Mouse (Mus musculus) intestine, embryonic 14.5 days (tissue): Measurements from ENCODE around the gene Pitpna. TPM values are rescaled to one million over a fixed set of nuclear protein-coding genes. Genes with fewer than 3 reads are reported as not detected.

Source experiments
- ATAC-seq: fragments of 200-750 bp; cut with Nextera tagmentation; replicated peaks from 2 replicates; pipeline ENCODE4 v1.8.0; 2017; ENCODE audit warnings: low read depth, moderate number of reproducible peaks, moderate TSS enrichment, moderate library complexity; ENCODE audit not compliant: low FRiP score, low TSS enrichment
- DNase-seq: peaks from one replicate; pipeline ENCODE4 v3.0.0-alpha.2; 2018; ENCODE audit warnings: low spot score
- H3K27ac ChIP-seq: fragments of 300-500 bp; sonication (generic); 2 replicates; pipeline ENCODE4 v1.5.1; 2014; ENCODE audit warnings: low read depth, mild to moderate bottlenecking, control low read depth
- H3K27me3 ChIP-seq: fragments of 300-500 bp; sonication (generic); replicated peaks from 2 replicates; pipeline ENCODE4 v1.6.1; 2014; ENCODE audit warnings: low read length, control low read depth; ENCODE audit not compliant: control insufficient read depth, insufficient read depth
- H3K36me3 ChIP-seq: fragments of 300-500 bp; sonication (generic); 2 replicates; pipeline ENCODE4 v1.6.1; 2014; ENCODE audit warnings: low read length, control low read depth; ENCODE audit not compliant: control insufficient read depth, insufficient read depth
- H3K4me1 ChIP-seq: fragments of 300-500 bp; sonication (generic); replicated peaks from 2 replicates; pipeline ENCODE4 v1.6.1; 2014; ENCODE audit warnings: low read length, control low read depth, mixed read lengths; ENCODE audit not compliant: control insufficient read depth, insufficient read depth
- H3K4me2 ChIP-seq: fragments of 300-500 bp; sonication (generic); 2 replicates; pipeline ENCODE4 v1.6.1; 2014; ENCODE audit warnings: low read length
- H3K4me3 ChIP-seq: fragments of 300-500 bp; sonication (generic); 2 replicates; pipeline ENCODE4 v1.5.1; 2014; ENCODE audit warnings: low read depth, low read length, control low read depth, mixed read lengths
- H3K9ac ChIP-seq: fragments of 300-500 bp; sonication (generic); 2 replicates; pipeline ENCODE4 v1.6.1; 2014; ENCODE audit warnings: mild to moderate bottlenecking, low read length
- H3K9me3 ChIP-seq: fragments of 300-500 bp; sonication (generic); 2 replicates; pipeline ENCODE4 v1.6.1; 2016; ENCODE audit warnings: low read length, control low read depth; ENCODE audit not compliant: control insufficient read depth
- WGBS: fragments of 180-500 bp; shearing (Covaris S2); extraction: QIAGEN DNeasy Blood & Tissue Kit; methylation state at CpG from one replicate; pipeline ENCODE4 v1.1.7; 2014; 5-methylcytosine and 5-hydroxymethylcytosine counted together
- polyA plus RNA-seq: library from polyadenylated mRNA; unstranded; fragments of >200 nt; fragmentation: Nextera tagmentation; extraction: Ambion mirVana; gene quantifications from 2 replicates; pipeline ENCODE4 v1.2.1, GENCODE M21; 2014

Gene Pitpna
- polyA plus RNA-seq, 1 experiment from 2014 or later: 82.1 TPM

GRCm38 (mm10) chr11:75660081-75660590 is 72.2 kb downstream of the Pitpna start:
- Histone ChIP-seq H3K9me3 (no peaks in the 10 kb centered on the region), H3K36me3 (peaks cover 62% of the 10 kb centered on the region), H3K4me1 (peaks cover 7% of the 10 kb centered on the region), H3K27me3 (no peaks in the 10 kb centered on the region), H3K4me3 (no peak overlapping the region), H3K27ac (no peak overlapping the region), H3K4me2 (no peak overlapping the region), H3K9ac (no peak overlapping the region)
- WGBS: 92% methylated on average over 12 of the region's 12 CpGs
- ATAC-seq (no peak), DNase-seq (no peak)

- H3K9me3 ChIP-seq: no peaks in the 10 kb centered on the region
- no peak overlapping the region for H3K27ac ChIP-seq
- peaks cover 72% of the 10 kb centered on the region for H3K36me3 ChIP-seq
- DNase-seq: no peak
- no peak overlapping the region for H3K9ac ChIP-seq
- ATAC-seq: no peak
- H3K4me2 ChIP-seq: no peak overlapping the region
- no peak overlapping the region for H3K4me3 ChIP-seq
- no peaks in the 10 kb centered on the region for H3K27me3 ChIP-seq
- WGBS: 88% methylated on average over 21 of the region's 21 CpGs
- peaks cover 6% of the 10 kb centered on the region for H3K4me1 ChIP-seq
Observed at GRCm38 (mm10) chr11:75660941-75661800, 73.3 kb downstream of the Pitpna start.

DNA sequence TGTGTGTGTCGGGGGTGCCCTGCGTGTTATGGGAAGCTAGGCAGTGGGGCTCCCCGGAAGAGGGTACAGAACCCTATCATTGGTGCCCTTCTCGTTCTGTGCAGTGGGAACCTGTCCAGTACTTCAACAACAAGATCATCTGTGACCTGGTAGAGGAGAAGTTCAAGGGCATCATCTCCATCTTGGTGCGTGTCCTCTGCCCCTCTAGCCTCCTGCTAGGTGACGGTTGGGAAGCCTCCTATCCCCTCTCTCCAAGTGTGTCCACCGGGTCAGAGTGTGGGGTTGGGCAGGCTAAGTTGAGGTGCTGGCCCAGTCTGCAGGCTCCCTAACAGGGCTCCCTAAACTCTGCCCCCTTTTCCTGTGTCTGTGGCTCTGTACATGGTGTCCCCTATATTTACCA is 74.2 kb downstream of the Pitpna start:
- Histone ChIP-seq H3K4me3 (no peak overlapping the region), H3K9me3 (no peaks in the 10 kb centered on the region), H3K36me3 (peaks cover 79% of the 10 kb centered on the region), H3K4me2 (no peak overlapping the region), H3K27ac (no peak overlapping the region), H3K4me1 (no peaks in the 10 kb centered on the region), H3K9ac (no peak overlapping the region), H3K27me3 (no peaks in the 10 kb centered on the region)
- DNase-seq: no peak
- 95% methylated on average over 7 of the region's 7 CpGs for WGBS
- ATAC-seq: no peak

DNA sequence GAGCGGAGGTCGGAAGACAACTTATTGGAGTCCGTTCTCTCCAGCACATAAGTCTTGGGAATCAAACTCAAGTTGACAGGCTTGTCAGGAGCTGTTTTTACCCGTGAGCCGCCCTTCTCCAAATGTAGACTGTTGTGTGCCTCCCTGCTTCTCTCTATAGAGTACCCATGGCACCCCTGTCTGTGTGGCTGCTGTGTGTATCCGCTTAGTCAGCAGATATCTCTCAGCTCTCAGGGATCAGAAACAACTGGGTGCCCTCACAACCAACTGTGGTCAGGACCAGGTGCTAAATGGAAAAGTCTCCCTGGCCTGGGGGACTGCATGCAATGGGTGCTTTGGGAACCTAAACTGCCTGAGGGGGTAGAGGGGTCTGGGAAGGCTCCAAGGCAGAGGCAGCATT is 78.4 kb downstream of the Pitpna start:
- ATAC-seq (no peak), DNase-seq (no peak)
- H3K36me3 ChIP-seq: peaks cover 80% of the 10 kb centered on the region
- no peaks in the 10 kb centered on the region for H3K9me3 ChIP-seq
- no peak overlapping the region for H3K9ac ChIP-seq
- H3K27me3 ChIP-seq: no peaks in the 10 kb centered on the region
- 92% methylated on average over 6 of the region's 6 CpGs for WGBS
- H3K4me3 ChIP-seq: no peak overlapping the region
- H3K4me1 ChIP-seq: no peaks in the 10 kb centered on the region
- H3K4me2 ChIP-seq: no peak overlapping the region
- no peak overlapping the region for H3K27ac ChIP-seq

DNA sequence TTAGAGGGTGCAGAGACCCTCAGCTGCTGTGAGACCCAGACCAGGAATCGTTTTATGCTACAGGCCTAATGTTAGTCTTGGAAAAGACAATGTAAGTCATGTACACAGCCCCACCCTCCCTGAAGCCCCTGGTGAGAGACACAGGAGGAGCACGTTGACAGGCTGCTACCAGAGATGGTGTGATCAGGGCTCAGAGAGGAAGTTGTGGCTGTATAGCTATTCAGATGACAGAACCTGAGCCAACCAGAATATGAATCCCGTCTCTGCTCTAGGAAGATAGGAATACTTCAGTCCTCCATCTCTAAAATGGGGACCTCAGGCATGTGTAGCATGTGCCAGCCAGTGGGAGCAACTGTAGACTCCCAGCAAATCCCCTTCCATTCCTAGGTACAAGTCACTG is 80.7 kb downstream of the Pitpna start:
- DNase-seq (no peak), ATAC-seq (no peak)
- Histone ChIP-seq H3K4me1 (no peaks in the 10 kb centered on the region), H3K27ac (no peak overlapping the region), H3K27me3 (no peaks in the 10 kb centered on the region), H3K4me3 (no peak overlapping the region), H3K36me3 (peaks cover 82% of the 10 kb centered on the region), H3K9me3 (no peaks in the 10 kb centered on the region), H3K9ac (no peak overlapping the region), H3K4me2 (no peak overlapping the region)
- WGBS: 87% methylated on average over 3 of the region's 3 CpGs

DNA sequence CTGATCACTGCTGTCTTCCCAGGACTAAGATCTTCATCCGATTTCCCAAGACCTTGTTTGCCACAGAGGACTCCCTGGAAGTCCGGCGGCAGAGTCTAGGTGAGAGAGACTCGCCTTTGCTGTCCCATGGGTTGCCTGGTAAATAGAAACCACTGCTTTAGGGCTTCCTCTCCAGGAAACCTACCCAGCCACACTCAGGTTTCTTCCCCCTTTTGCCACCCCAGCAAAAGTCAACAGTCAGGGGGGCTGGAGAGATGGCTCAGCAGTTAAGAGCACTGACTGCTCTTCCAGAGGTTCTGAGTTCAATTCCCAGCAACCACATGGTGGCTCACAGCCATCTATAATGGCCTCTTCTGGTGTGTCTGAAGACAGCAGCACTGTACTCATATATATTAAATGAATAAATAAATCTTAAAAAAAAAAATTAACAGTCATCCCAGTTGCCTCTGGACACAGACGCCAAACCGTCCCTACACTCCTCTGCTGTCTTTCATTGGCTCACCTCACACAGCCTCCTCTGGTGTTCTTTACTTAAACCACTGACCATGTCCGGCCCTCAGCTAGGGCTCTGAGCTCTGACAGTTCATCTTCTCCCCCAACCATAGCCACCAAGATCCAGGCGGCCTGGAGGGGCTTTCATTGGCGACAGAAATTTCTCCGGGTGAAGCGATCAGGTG is 81.4 kb downstream of the Pitpna start:
- no peak overlapping the region for H3K4me2 ChIP-seq
- H3K9ac ChIP-seq: no peak overlapping the region
- H3K9me3 ChIP-seq: no peaks in the 10 kb centered on the region
- peaks cover 78% of the 10 kb centered on the region for H3K36me3 ChIP-seq
- H3K4me3 ChIP-seq: no peak overlapping the region
- WGBS: 84% methylated on average over 11 of the region's 11 CpGs
- H3K27ac ChIP-seq: no peak overlapping the region
- ATAC-seq (no peak), DNase-seq (no peak)
- H3K4me1 ChIP-seq: no peaks in the 10 kb centered on the region
- H3K27me3 ChIP-seq: no peaks in the 10 kb centered on the region

GRCm38 (mm10) chr11:75669853-75670200 is 81.9 kb downstream of the Pitpna start:
- Histone ChIP-seq H3K4me3 (no peak overlapping the region), H3K9me3 (no peaks in the 10 kb centered on the region), H3K27ac (no peak overlapping the region), H3K9ac (no peak overlapping the region), H3K4me2 (no peak overlapping the region), H3K27me3 (no peaks in the 10 kb centered on the region), H3K4me1 (no peaks in the 10 kb centered on the region), H3K36me3 (peaks cover 76% of the 10 kb centered on the region)
- no peak for ATAC-seq
- no peak for DNase-seq
- 93% methylated on average over 12 of the region's 12 CpGs for WGBS

DNA sequence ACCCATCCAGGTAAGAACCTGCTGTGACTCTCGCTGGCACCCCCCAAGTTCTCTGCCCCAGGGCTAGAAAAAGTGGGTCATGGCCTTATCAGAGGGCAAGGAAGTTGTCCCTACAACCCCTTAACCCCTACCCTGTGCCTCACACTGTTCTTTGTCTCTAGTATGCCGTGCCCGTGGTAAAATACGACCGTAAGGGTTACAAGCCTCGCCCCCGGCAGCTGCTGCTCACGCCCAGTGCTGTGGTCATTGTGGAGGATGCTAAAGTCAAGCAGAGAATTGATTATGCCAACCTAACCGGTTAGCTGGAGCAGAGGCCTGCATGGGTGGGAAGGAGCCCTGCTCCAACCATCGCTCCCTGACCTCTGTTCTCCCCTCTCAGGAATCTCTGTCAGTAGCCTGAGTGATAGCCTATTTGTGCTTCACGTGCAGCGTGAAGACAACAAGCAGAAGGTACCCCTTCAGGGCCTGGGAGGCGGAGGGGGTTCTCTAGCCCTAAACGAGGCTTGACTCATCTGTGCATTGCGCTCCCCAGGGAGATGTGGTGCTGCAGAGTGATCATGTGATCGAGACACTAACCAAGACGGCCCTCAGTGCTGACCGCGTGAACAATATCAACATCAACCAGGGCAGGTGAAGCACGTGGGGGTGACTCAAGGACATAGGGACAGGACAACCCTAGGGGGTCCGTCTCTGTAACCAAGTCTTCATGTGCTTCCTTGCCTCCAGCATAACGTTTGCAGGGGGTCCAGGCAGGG is 83.7 kb downstream of the Pitpna start:
- no peak overlapping the region for H3K9ac ChIP-seq
- H3K9me3 ChIP-seq: no peaks in the 10 kb centered on the region
- H3K27me3 ChIP-seq: no peaks in the 10 kb centered on the region
- WGBS: 81% methylated on average over 22 of the region's 22 CpGs
- H3K4me1 ChIP-seq: no peaks in the 10 kb centered on the region
- H3K27ac ChIP-seq: no peak overlapping the region
- DNase-seq: no peak
- peaks cover 59% of the 10 kb centered on the region for H3K36me3 ChIP-seq
- no peak for ATAC-seq
- H3K4me3 ChIP-seq: no peak overlapping the region
- no peak overlapping the region for H3K4me2 ChIP-seq
